Mouse (Mus musculus): ENCODE data around the gene Gsn.

GRCm38 (mm10) chr2:35216701-35217100, 39.5 kb upstream of the Gsn start:
- TF ChIP-seq ZKSCAN1 (IDR thresholded peaks at IDR 0.05; ENCODE audit: borderline replicate concordance, low read depth, low read length), result no peak
- no peak for TF ChIP-seq CTCF (conservative IDR thresholded peaks at IDR 0.05 in 1 of 2, IDR thresholded peaks at IDR 0.05 in 1 of 2; ENCODE audit: low read depth in 2 of 2, low read length in 2 of 2)
